Mouse (Mus musculus) lung, postnatal 0 days (tissue): ENCODE results near the gene Slc9a5.

ENCODE experiments used
- CTCF ChIP-seq: IDR thresholded peaks from 2 replicates; pipeline ENCODE4 v1.5.1; 2016; ENCODE audit warnings: antibody characterized with exemption, mild to moderate bottlenecking
- EP300 ChIP-seq: IDR thresholded peaks from 2 replicates; pipeline ENCODE4 v1.6.1; 2016; ENCODE audit warnings: antibody characterized with exemption, mild to moderate bottlenecking, control low read depth

DNA sequence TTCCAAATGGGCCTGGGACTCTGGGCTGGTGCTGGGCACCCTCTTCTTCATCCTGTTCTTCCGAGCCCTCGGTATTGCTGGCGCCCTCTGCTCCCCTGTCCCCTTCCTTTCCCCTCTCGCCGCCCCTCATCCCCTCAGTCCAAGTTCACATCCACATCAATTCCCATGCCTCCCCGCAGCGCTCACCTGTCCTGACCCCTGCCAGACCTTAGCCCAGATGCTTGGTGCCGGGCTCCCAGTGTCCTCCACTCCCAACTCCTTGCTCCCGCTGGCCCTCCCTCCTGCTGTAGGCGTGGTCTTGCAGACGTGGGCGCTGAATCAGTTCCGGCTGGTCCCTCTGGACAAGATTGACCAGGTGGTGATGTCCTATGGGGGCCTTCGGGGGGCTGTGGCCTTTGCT lies 8.0 kb downstream of the Slc9a5 start:
- TF ChIP-seq CTCF (no peak), EP300 (no peak)
